Mouse (Mus musculus): Measurements from ENCODE around the gene Rpia. TPM values are rescaled to one million over a fixed set of nuclear protein-coding genes. Genes with fewer than 3 reads are reported as not detected.
A peak's percentile ranks its signal among the peaks of the same experiment; 100 is the strongest.

Rpia gene
- total RNA-seq, 4 experiments from 2014 or later: 17.4 to 21.3 (median 20.4) TPM

DNA sequence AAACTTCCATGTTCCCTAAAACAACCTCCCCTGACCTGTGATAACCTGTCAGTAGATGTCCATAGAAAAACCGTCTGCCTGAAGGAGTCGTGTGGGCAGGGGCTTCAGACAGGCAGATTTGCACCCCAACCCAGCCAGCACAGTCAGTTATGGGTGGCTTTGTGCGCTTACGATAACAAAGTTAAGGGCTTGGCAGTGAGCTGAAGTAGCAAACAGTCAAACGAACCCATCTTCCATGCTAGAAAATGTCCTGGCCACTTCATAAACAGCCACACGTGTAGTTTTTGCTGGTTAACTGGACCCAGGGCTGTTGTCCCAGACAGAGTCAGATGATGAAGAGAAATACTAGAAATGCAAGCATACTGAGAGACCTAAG lies 40.1 kb downstream of the Rpia start:
- DNase-seq (ENCODE audit: low spot score in 2 of 2): no peak

- no peak for DNase-seq (ENCODE audit: low spot score in 2 of 2)
Observed at GRCm38 (mm10) chr6:70751251-70751897, 40.7 kb downstream of the Rpia start.

GRCm38 (mm10) chr6:70749750-70750149 lies 42.3 kb downstream of the Rpia start:
- no peak for DNase-seq (ENCODE audit: low spot score in 2 of 2)

- DNase-seq (ENCODE audit: low spot score in 2 of 2): no peak
Observed at GRCm38 (mm10) chr6:70747702-70748101, 44.3 kb downstream of the Rpia start.

DNA sequence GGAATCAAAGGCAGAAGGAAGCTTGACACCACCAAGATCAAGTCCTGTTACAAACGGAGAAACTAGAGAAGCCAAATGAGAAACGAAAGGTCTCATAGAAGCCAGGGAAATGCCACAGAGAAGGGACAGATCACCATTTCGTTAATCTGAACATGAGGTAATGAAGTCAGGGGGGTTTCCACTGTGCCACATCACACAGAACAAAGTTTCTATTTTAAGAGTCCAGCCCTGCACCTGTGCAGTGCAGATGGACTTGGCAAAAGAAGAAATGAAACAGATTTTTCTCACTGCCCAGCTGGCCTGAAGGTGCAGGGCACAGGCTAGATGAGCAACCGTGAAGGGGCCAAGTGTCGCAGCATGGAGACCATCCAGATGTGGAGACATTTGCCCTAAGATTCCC lies 48.1 kb downstream of the Rpia start:
- DNase-seq (ENCODE audit: low spot score in 2 of 2): no peak

- DNase-seq (ENCODE audit: low spot score in 2 of 2): no peak
Observed at GRCm38 (mm10) chr6:70742833-70743232, 49.2 kb downstream of the Rpia start.

DNA sequence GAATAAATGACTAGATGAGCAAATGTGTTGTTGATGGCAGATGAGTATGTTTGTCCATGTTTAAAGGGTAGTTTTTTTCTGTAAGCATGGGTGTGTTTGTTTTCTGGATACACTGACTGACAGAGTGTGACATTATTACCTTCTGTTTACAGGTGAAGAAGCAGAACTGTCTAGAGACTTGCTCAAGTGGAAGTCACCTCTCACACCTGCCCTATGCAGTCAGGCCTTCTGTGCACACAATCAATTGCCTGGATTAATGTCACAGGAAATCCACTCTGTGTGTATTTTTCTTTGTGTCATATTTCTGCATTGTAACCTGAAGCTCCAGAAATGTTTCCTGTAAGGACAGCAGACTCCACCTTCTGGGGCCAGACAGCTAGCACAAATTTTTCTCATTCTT lies 51.5 kb downstream of the Rpia start:
- DNase-seq (ENCODE audit: low spot score in 2 of 2): no peak

GRCm38 (mm10) chr6:70739456-70739855 lies 52.6 kb downstream of the Rpia start:
- DNase-seq (ENCODE audit: low spot score in 2 of 2): no peak

GRCm38 (mm10) chr6:70735528-70735927 lies 56.5 kb downstream of the Rpia start:
- no peak for DNase-seq (ENCODE audit: low spot score in 2 of 2)

- DNase-seq (ENCODE audit: low spot score in 2 of 2): no peak
Observed at GRCm38 (mm10) chr6:70730828-70731227, 61.2 kb downstream of the Rpia start.

GRCm38 (mm10) chr6:70729125-70729524 lies 62.9 kb downstream of the Rpia start:
- DNase-seq (ENCODE audit: low spot score in 2 of 2): no peak

DNA sequence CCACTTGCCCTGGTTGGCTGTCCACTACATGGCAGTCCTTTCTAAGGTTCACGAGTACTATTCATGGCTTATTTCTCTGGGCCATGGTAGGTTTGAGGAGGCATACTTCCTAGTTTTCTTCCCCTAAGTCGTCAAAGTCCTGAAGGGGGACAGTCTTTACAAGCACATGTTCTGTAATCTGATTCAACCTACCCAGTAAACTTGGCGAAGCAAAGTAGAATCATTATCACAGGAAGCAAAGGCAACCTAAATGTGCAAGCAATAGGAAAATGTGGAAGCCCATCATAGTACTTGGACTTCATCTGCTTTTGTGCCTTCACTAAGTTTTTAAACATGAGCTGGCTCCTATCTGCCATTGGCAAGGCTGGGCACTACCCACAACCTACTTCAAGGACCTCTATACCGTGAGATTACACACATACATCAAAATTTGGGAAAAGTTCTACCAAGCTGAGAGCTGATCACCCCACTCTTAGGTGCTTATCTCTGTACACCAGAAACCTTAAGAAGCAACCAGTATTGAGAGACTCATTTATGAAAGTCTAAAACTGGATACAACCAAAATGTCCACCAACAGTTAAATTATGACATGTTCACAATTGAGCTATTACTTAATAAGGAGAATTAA lies 64.8 kb downstream of the Rpia start:
- DNase-seq (ENCODE audit: low spot score in 2 of 2): no peak

- peak; percentile 30 to 32 for DNase-seq (ENCODE audit: low spot score in 2 of 2)
Observed at GRCm38 (mm10) chr6:70725639-70726038, 66.4 kb downstream of the Rpia start.

- DNase-seq (ENCODE audit: low spot score in 2 of 2): no peak
Observed at GRCm38 (mm10) chr6:70724722-70725121, 67.3 kb downstream of the Rpia start.

DNA sequence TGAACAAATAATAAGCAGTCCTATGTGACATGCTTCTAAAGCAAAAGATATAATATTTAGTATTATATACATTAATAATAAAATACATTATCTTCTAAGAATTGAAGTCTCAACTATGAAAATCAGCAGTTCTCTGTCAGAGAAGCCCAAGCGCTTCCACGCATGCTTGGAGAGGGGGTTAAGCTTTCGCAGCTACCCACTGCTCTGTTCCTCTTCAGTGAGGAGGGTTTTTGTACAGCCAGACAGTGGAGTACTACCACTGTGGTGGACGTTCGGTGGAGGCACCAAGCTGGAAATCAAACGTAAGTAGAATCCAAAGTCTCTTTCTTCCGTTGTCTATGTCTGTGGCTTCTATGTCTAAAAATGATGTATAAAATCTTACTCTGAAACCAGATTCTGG lies 69.7 kb downstream of the Rpia start:
- no peak for DNase-seq (ENCODE audit: low spot score in 2 of 2)

DNA sequence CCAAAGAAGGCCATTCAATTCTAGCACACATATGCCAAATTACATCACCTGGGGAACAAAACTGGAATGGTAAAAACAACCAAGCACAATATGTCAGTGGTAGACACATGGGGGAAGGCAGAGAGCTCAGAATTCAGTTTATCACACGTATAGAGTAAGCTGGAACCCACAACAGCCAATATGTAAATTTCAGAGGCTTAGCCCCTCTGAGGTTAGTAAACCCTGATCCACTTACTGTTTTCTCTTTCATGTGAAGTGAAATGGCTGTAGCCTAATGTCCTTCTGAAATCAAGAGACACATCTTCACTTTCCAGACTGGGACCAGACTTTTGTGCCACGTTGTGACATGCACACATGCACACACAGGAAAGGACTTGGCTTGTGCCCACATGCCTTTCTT lies 73.3 kb downstream of the Rpia start:
- no peak for DNase-seq (ENCODE audit: low spot score in 2 of 2)

DNA sequence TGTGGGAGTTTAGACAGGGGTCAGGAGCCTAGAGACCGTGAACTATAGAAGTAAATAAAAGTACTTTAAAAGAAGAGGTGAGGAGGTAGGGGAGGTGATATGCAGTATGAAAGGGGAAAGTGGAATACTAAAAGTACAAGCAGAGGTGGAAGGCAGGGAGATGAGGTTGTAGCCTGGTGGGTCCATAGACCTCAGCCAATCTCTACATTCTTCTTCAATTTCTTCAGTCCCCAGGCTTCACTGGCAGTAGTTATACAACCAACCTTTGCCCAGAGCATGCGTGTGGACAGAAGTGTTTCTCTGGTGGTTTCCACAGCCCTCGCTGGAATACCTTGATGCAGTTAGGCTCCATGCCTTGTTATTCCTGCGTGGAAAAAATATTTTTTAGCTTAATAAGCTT lies 73.9 kb downstream of the Rpia start:
- no peak for DNase-seq (ENCODE audit: low spot score in 2 of 2)

DNA sequence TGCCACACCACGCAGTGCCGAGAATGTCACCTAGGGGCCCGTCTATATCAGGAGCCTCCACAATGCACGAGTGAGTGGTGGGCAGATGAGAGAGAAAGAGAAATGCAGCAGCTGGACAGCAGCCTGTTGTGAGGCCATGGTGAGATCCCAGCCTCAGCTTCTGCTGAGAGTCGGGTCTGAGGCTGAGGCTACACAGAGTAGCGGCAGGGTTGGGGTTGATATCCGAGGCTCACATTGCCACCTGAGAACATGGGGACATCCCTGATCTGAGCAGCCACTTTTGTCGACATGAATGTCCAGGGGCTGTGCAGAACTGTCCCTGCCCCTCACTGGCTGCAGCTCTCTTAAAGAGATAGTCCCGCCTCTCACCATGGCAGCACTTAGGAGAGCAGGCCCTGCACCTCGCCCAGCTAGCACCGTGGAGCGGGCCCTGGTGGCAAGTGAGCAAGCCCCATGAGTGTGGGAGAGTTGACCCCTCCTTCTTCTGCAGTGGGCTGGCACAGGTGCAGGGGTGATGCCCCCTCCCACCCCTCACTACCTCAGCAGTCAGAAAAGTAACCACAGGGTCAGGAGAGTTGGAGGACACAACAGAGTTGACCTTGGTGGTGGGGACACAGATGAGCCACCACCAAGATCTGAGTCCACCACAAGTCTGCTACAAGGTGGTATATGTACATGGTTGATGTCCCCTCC lies 75.2 kb downstream of the Rpia start:
- DNase-seq (ENCODE audit: low spot score in 2 of 2): no peak

Other genes starting within 250 kb of the Rpia start
- 1 to 10 TPM; 2.6 to 3.5 (median 3.3) TPM for gene Eif2ak3, start 52.3 kb upstream of the Rpia start, total RNA-seq (2022)
- not detected for gene Tex37, start 126.7 kb upstream of the Rpia start, total RNA-seq (2022)
- not detected for gene Foxi3, start 164.3 kb upstream of the Rpia start, total RNA-seq (2022)

Measured in gastrocnemius, adult 8-10 months (tissue).